Mouse (Mus musculus) left cerebral cortex, adult 2 months (tissue): ENCODE results near the gene Omp. TPM values are rescaled to one million over a fixed set of nuclear protein-coding genes. Genes with fewer than 3 reads are reported as not detected.

Source experiments
- DNase-seq, 2 experiments: peaks; one replicate each; pipeline ENCODE4 v3.0.0; 2021 to 2022; ENCODE audit warnings: low spot score in 2 of 2, mixed read lengths in 1 of 2; ENCODE audit errors: extremely low spot score in 1 of 2
- H3K27ac ChIP-seq: fragments of 200-600 bp; 2 replicates; pipeline ENCODE4 v1.8.1; 2022
- H3K4me3 ChIP-seq: fragments of 200-600 bp; 2 replicates; pipeline ENCODE4 v1.8.1; 2022
- CTCF ChIP-seq: fragments of 200-600 bp; IDR thresholded peaks from 2 replicates; pipeline ENCODE4 v1.8.1; 2022; ENCODE audit warnings: antibody characterized with exemption, mild to moderate bottlenecking, moderate library complexity
- intact Hi-C: fragments of 180-260 bp; cut with DNase I; formaldehyde crosslinking; loops from one replicate; pipeline ENCODE4 v1.15.1; 2025
- total RNA-seq, 2 experiments: library from RNA; stranded (reverse); gene quantifications; 2 replicates each; pipeline ENCODE4 v1.2.3; 2021

The Omp gene
- total RNA-seq, 2 experiments from 2014 or later, result 0.77 to 0.89 TPM

GRCm38 (mm10) chr7:98124701-98125100 is 20.6 kb downstream of the Omp start:
- intact Hi-C loops, result no loop called here
- Histone ChIP-seq H3K27ac (no peak overlapping the region), H3K4me3 (no peak overlapping the region)
- no peak for TF ChIP-seq CTCF
- no peak for DNase-seq

GRCm38 (mm10) chr7:98121673-98122072 is 23.6 kb downstream of the Omp start:
- DNase-seq, result peak in 1 of 2 experiments; percentile 6
- Histone ChIP-seq H3K4me3 (no peak overlapping the region), H3K27ac (no peak overlapping the region)
- intact Hi-C loops, result loop anchor here (2.0 kb wide), 1 partner anchor 377 kb away; no protein-coding TSS in a partner anchor
- no peak for TF ChIP-seq CTCF

DNA sequence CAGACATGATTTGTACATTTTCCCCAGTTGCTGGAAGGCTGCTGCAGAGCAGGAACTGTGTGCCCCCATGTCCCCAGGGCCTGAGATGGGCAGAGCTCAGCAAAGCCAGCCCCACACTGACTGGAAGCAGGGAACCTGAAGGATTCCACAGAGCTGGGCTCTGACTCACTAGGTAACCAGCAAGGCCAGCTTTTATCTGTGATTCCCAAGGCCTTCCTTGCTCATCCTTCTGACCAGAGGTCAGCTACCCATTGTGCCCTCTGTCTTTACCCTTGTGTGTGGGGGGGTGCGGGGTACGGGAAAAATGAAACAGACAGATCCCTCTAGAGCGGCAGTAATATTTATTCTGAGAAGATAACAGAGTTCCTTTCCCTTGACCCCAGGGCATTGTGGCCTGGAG is 24.1 kb downstream of the Omp start:
- intact Hi-C loops, result loop anchor here (2.0 kb wide), 1 partner anchor 376 kb away; no protein-coding TSS in a partner anchor
- Histone ChIP-seq H3K4me3 (no peak overlapping the region), H3K27ac (no peak overlapping the region)
- no peak for TF ChIP-seq CTCF
- peak in 1 of 2 experiments; percentile 7 for DNase-seq

DNA sequence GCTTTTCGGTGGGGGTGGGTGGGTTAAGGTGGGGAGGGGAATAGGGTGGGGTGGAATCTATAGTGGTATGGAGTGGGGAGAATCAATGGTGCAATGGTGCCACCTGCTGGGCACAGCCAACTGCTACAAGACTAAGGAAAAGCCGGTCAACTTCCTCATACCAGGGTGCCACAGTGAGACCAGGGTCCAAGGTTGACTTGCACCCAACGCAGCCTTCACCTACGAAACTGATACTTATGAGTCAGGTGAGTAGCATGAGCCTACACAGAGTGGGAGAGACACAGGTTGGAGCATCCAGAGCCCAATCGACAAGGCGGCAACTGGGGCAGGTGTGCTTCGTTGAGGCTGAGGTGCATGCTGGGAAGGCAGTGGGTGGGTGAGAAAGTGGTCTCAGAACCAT is 25.0 kb downstream of the Omp start:
- intact Hi-C loops, result loop anchor here (1.0 to 2.0 kb wide), 3 partner anchors 17 to 376 kb away; no protein-coding TSS in a partner anchor
- Histone ChIP-seq H3K4me3 (peak overlapping the region; percentile 14; the same call in 1 of the 2 replicates), H3K27ac (no peak overlapping the region)
- peak; percentile 66 to 77 for DNase-seq
- peak; percentile 83 for TF ChIP-seq CTCF

DNA sequence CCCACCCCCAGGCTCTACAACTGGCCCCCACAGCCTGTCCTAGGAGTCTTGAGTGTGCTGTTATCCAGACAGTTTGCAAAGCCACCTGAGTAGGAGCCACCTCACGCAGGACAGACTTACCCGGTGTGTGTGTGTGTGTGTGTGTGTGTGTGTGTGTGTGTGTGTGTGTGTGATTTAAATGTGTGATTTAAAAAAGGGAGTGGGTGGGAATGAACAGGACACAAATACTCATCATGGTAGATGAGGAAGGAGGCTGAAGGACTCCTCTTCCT is 25.4 kb downstream of the Omp start:
- H3K4me3 ChIP-seq, result no peak overlapping the region
- H3K27ac ChIP-seq, result no peak overlapping the region
- intact Hi-C loops, result loop anchor here (1.0 to 2.0 kb wide), 3 partner anchors 17 to 375 kb away; no protein-coding TSS in a partner anchor
- TF ChIP-seq CTCF, result no peak
- DNase-seq, result peak in 1 of 2 experiments; percentile 9

GRCm38 (mm10) chr7:98119179-98119960 is 25.9 kb downstream of the Omp start, which contains the start of gene Myo7a:
Myo7a (minus strand) TSS chr7:98119524.
- Histone ChIP-seq H3K27ac (no peak within 1 kb of the TSS), H3K4me3 (peak within 1 kb of the TSS; percentile 14; the same call in 1 of the 2 replicates)
- TF ChIP-seq CTCF, result no peak; the same call in 1 of the 2 replicates
- DNase-seq, result peak in 1 of 2 experiments; percentile 11
- intact Hi-C loops, result no loop called here

DNA sequence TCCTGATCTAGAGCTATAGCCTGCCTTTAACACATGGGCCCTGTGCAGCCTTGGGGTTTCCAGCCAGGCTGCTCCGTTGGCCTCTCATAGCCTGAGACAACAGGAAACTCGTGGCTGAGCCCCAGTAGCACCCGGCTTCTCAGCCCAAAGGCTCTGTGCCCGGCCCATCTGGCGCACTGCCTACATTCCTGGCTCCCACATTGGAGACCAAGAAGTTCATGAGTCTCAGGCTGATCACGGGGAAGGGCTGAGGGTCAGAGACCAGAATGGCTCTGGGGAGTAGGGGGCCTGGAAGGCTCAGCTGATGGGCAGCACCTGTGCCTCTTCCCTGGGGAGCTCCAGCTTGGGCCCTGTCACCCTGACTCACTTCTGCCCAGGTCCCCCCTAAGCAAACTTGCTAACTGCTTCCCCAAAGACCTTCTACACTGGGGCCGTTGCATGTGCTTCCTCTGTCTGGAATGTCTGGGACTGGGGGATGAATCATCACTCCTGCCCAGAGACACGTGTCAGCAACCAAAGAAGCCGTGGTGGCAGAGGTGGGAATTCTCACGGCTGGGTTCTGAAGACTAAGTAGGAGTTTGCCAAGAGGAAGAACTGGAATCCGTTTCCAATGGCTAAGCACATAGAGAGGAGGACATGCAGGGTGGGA is 28.2 kb downstream of the Omp start:
- TF ChIP-seq CTCF, result no peak
- Histone ChIP-seq H3K4me3 (no peak overlapping the region), H3K27ac (no peak overlapping the region)
- no peak for DNase-seq
- intact Hi-C loops, result loop anchor here (2.0 kb wide), 1 partner anchor 132 kb away; no protein-coding TSS in a partner anchor

- Histone ChIP-seq H3K4me3 (no peak overlapping the region), H3K27ac (no peak overlapping the region)
- intact Hi-C loops, result no loop called here
- no peak for TF ChIP-seq CTCF
- DNase-seq, result no peak
Observed at GRCm38 (mm10) chr7:98114656-98115055, 30.6 kb downstream of the Omp start.

GRCm38 (mm10) chr7:98111233-98111632 is 34.1 kb downstream of the Omp start:
- Histone ChIP-seq H3K27ac (no peak overlapping the region), H3K4me3 (no peak overlapping the region)
- intact Hi-C loops, result no loop called here
- no peak for DNase-seq
- TF ChIP-seq CTCF, result no peak

GRCm38 (mm10) chr7:98109771-98110170 is 35.5 kb downstream of the Omp start:
- intact Hi-C loops, result no loop called here
- TF ChIP-seq CTCF, result no peak
- H3K27ac ChIP-seq, result no peak overlapping the region

DNA sequence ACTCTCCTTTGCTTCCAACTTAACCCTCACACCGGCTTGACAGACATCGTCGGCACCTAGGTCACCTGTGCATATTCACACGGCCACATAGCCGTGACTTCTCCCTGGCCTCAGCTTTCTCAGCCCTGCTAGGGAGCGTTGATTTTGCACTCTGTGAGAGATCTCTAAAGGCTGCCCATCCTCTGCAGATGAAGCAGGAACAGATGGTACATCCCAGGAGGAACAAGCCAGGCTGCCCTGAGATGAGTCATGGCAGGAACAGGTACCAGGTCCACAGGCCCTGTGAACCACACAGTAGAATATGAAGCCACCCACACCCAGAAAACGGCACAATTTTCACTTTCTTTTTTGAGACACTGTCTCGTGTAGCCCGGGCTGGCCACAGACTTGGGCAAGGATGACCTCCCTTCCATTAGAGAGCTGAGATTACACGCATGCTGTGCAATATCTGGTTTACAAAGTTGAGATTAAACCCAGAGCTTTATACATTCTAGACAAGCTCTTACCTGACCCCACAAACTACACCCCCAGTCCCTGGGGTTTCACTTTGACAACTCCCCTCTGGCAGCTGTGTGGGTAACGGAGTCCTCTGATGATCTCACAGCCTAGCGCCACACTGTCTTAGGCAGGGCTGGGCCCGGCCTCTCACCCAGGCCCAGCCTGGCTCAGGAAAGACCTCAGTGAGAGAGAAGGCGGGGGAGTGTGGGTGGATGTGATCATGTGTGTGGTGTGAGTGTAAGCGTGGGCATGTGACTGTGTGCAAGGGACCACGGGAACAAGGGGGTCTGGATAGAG is 36.5 kb downstream of the Omp start:
- intact Hi-C loops, result no loop called here

More at GRCm38 (mm10) chr7:98109771-98110170, 35.5 kb downstream of the Omp start:
- no peak for DNase-seq
- H3K4me3 ChIP-seq, result no peak overlapping the region

More for the DNA sequence above, 36.5 kb downstream of the Omp start:
- peak overlapping the region; percentile 63 for H3K27ac ChIP-seq
- no peak for DNase-seq
- no peak overlapping the region for H3K4me3 ChIP-seq
- TF ChIP-seq CTCF, result no peak
